Mouse (Mus musculus): Measurements from ENCODE around the gene Kctd10.
A peak's percentile ranks its signal among the peaks of the same experiment; 100 is the strongest.

Gene Kctd10

GRCm38 (mm10) chr5:114379763-114380162, 545 bp downstream of the Kctd10 start:
- DNase-seq (ENCODE audit: low spot score in 2 of 2) = no peak

DNA sequence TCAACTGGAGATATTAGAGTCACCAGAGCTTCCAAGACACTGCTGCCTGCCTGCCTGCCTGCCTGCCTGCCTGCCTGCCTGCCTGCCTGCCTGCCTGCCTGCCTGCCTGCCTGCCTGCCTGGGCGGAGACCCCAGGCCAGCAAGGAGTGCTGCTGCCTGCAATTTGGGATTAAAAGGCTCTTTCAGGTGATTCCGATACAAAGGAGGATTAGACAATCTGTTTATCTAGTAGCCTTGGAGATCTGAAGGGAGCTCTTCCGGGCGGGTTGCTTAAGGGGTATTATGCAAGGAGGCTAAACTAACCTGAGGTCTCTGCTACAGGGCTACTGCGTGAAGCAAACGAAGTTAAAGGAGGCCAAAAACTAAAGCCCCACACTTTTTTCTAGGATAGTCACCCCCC, 1.4 kb downstream of the Kctd10 start:
- no peak for DNase-seq (ENCODE audit: low spot score in 2 of 2)

GRCm38 (mm10) chr5:114378177-114378920, 2.0 kb downstream of the Kctd10 start:
- no peak for DNase-seq (ENCODE audit: low spot score in 2 of 2)

DNA sequence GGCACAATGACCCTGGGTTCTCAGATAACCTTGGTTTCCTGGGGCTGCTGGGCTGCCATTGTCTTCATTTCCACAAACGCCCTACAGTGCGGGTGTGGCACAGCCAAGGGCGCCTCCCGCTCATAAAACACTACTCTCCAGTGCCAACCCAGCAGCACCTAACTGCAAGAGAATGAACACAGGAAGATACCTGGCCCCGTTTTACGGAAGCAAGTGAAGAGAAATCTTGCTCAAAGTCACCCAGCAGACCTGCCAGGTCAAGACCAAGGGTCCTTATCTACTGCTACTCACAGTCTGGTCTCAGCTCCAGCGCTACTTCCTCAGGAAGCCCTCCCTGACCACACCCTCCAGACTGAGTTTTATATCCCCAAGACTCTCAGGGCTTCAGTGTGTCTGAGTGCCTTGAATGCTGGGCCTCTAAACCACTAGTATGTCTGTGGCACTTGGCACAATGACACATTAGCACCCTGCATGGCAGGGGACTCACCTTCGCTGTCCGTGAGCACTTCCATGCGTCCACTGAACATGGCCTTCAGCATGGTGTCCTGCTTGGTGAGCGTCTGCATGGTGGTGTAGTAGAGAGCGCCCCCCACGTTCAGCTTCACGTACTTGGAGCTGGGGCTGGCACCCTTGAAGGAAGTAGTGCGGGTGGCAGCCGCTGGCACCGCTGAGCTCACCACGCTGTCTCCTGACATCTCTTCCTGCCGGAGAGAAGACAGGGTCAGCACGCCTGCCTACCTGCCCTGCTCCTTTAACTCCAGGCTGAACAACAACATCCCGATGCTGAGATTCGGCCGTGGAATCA, 5.7 kb downstream of the Kctd10 start:
- DNase-seq (ENCODE audit: low spot score in 2 of 2) = no peak

DNA sequence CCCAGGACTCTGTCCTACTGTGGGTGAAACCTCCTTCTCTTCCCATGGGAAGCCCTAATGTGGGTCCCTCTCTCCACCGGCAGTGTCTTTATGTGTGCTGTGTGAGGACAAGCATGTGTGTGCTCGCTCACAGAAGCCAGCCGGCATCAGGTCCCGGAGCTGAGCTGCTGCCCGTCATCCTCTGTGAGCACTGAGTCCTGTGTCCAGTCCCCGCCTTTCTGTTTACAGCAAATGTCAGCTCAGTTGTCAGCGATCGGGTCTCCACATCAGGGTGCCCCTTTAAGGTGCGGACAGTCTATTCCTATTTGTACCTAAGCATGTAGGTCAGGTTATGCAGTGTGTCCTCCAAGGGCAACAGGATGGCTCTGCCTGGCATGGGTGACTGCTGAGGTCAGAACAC, 6.7 kb downstream of the Kctd10 start:
- no peak for DNase-seq (ENCODE audit: low spot score in 2 of 2)

DNA sequence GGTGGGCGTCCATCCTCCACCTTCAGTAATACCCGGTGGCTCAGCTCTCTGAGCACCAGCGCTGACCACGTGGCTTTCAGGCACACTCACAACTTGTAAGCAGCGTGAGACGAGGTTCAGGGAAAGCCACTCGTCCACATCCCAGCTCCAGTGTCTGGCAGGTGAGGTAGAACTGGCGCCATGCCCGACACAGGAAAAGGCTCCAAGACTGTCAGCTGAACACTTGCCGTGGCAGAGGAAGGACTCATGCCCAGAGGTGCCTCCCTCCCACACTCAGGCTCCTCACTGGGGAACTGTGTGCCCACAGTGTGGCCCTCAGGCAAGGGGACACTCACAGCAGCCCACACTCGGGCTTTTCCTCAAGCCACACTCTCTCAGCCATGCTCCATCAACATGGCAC, 7.1 kb downstream of the Kctd10 start:
- no peak for DNase-seq (ENCODE audit: low spot score in 2 of 2)

- DNase-seq (ENCODE audit: low spot score in 2 of 2) = no peak
These were observed 7.7 kb downstream of the Kctd10 start for GRCm38 (mm10) chr5:114372565-114372964.

- DNase-seq (ENCODE audit: low spot score in 2 of 2) = no peak
These were observed 8.4 kb downstream of the Kctd10 start for GRCm38 (mm10) chr5:114371731-114372473.

DNA sequence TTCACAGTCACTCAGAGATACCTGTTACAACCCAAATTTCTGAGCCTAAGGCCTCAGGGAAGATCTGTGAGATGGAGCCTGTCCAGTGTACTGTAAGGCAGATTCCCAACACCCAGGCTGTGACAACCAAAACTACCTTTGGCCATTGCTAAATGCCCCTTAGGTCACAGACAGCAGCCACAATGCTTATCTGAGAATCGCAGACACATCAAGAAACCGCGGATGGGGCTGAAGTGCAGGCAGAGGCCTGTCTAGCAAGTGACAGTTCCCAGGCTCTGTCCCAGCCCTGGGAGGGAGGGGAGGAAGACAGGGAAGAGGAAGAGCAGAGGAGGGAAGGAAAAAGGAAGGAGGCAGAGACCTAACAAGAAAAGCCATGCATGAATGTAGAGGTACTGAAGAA, 9.0 kb downstream of the Kctd10 start:
- no peak for DNase-seq (ENCODE audit: low spot score in 2 of 2)

GRCm38 (mm10) chr5:114370371-114370776, 9.9 kb downstream of the Kctd10 start:
- DNase-seq (ENCODE audit: low spot score in 2 of 2) = peak in 1 of 2 experiments; percentile 32

DNA sequence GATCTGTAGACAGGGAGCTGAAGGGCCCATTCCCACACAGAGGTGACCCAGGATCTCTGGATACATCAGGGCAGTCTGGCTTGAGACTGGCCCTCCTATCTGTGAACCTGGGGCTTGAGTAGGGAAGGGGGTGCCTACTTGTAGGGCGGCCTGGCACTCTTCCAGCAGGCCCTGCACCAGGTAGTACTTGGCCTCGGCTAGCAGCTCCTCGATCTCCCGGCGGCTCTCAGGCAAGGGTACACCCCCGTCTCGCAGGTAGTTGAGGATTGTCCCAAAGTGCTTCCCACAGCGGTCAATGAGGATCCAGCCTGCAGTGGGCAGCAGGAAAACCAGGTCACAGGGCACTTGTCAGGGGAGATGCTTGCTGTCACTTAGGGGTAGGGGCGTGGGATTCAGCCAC, 10.4 kb downstream of the Kctd10 start:
- no peak for DNase-seq (ENCODE audit: low spot score in 2 of 2)

- DNase-seq (ENCODE audit: low spot score in 2 of 2) = no peak
These were observed 11.4 kb downstream of the Kctd10 start for GRCm38 (mm10) chr5:114368803-114369496.

GRCm38 (mm10) chr5:114368121-114368520, 12.2 kb downstream of the Kctd10 start:
- no peak for DNase-seq (ENCODE audit: low spot score in 2 of 2)

- DNase-seq (ENCODE audit: low spot score in 2 of 2) = peak in 1 of 2 experiments; percentile 59
These were observed 15.1 kb downstream of the Kctd10 start for GRCm38 (mm10) chr5:114365043-114365752.

DNA sequence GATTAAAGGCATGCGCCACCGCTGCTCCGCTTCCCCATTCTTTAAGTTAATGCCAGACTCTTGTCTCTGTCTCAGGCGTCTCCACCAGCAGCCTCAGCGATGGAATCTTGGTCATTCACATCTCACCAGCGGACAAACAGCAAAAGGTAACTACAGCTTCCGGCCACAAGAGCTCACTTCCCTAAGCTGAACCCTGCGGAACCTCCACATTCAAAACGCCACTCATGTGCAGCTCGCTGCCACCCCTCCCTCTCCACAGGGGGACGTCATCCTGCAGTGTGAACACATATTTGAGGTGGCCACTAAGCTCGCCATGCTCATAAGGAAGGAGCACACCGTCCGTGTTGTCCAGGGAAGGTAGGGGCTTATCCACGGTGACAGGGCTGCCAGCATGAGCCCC, 19.3 kb downstream of the Kctd10 start:
- DNase-seq (ENCODE audit: low spot score in 2 of 2) = no peak

GRCm38 (mm10) chr5:114359586-114359985, 20.7 kb downstream of the Kctd10 start:
- DNase-seq (ENCODE audit: low spot score in 2 of 2) = no peak

- DNase-seq (ENCODE audit: low spot score in 2 of 2) = no peak
These were observed 21.5 kb downstream of the Kctd10 start for GRCm38 (mm10) chr5:114358833-114359232.

DNA sequence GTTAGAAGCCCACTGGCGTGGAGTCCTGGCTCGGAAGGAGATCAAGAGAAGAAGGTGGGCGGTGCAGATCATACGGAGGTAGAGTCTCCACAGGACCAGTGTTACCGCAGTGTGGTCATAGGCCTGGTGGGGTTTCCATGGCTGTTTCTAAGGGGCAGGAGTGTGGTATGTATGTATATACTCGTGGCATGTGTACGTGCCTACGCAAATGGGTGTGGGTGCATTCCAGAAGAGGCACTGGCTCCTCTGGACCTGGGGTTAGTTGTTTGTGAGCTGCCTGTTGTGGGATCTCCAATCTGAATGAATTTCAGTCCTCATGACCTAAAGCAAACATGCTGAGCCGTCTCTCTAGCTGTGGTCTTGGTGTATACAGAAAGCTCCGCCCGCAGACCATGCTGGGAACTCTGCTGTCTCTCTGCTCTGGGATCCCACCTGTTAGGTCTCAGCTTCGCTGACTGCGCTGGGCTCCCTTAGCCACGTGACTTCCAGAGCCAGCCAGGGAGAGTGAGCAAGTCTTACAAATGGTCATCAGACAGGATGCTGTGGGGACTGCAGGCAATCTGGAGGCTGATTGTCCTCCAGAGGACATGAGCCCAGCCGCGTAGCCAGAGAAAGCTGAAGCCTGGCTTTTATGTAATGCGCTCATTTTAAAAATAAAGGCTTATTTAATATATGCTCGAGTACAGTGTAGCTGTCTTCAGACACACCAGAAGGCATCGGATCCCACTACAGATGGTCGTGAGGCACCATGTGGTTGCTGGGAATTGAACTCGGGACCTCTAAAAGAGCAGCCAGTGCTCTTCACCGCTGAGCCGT, 23.2 kb downstream of the Kctd10 start:
- DNase-seq (ENCODE audit: low spot score in 2 of 2) = no peak

DNA sequence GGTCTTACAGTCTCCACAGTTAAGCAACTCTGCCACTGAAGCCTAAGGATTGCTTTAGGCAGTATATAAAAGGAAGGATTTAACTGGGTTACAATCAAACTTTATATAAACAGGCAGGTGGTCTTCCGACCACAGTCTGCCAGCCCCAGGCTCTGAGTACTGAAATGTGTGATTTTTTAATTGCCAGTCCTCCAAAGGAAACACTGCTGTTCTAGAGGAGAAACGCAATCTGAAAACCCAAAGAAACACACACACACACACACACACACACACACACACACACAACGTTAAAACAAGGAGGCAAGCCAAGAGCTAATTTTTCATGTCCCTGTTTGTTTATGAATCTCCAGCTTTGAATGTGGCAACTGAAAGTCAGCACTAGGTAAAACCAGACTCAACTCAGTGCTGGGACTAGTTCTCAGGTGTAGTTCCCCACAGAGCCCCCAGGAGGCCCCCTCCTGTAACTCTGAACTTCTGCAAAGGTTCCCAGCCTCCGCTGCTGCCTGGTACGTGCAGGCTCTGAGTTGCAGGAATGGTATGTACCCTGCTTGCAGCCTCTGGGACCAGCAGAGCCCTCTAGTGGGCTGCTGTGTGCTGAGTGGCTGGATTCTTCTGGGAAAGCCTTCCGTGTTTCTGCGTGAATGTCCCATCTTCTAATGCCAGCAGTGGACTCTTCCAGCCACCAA, 23.9 kb downstream of the Kctd10 start:
- DNase-seq (ENCODE audit: low spot score in 2 of 2) = peak; percentile 71 to 84

GRCm38 (mm10) chr5:114351490-114351889, 28.8 kb downstream of the Kctd10 start:
- DNase-seq (ENCODE audit: low spot score in 2 of 2) = no peak

Data from urinary bladder, postnatal 36 days (tissue).